Mouse (Mus musculus): ENCODE data around the gene St6galnac4. TPM values are rescaled to one million over a fixed set of nuclear protein-coding genes. Genes with fewer than 3 reads are reported as not detected.

Gene St6galnac4
- polyA plus RNA-seq, 1 experiment: 34.8 TPM

DNA sequence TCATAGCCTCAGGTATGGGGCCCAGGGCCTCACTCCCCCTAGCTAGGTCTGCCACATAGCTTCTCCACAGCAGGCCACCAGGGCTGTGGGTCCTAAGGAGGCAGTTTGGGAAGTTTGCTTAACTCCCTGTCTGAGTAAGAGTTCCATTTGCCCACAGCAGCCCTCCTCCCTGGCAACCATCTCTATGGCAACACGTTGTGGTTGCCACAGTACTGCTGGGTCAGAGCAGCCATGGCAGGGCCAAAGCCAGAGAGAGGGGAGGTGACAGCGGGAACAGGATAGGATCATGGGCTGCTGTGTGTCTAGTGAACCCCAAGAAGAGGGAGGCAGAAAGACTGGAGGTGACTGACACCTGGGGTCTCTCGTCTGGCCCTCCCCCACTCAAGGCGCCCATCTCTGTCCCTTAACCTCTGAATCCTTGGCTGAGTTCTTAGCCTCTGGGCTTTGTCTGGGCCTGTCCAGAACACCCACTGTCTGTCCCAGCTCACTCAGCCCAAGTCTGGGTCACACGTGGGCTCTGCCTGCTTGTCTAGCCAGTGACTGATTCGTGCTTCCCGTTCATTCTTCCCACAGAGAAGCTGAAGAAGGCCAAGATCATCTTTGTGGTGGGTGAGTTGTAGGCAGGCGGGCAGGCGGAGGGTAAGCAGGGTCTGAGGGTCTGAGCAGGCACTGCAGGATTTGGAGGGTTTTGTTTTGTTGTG lies 42.5 kb downstream of the St6galnac4 start:
- Histone ChIP-seq H3K4me3 (ENCODE audit: insufficient read depth, low read length) (peak overlapping the region; percentile 64; the same call in 1 of the 2 replicates), H3K4me1 (ENCODE audit: control insufficient read depth, insufficient read depth, low read length) (peaks cover 10% of the 10 kb centered on the region), H3K27ac (ENCODE audit: insufficient read depth, low read length) (no peak overlapping the region)
- TF ChIP-seq CTCF (IDR thresholded peaks at IDR 0.05; ENCODE audit: extremely low read depth, insufficient read depth, low read length) (no peak), POLR2A (IDR thresholded peaks at IDR 0.05; ENCODE audit: extremely low read depth, insufficient read depth, low read length) (no peak)

DNA sequence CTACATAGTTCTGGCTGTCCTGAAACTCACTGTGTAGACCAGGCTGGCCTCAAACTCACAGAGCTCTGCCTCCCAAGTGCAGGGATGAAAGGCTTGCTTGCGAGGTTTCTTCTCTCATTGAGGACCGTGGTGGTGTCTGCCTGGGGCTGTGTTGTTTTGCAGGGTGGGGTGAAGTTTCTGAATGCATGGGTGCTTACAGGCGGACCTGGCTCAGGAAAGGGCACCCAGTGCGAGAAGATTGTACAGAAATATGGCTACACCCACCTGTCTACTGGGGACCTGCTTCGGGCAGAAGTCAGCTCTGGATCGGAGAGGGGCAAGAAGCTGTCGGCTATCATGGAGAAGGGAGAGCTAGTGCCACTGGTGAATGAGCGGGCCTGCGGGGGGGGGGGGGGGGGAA lies 43.1 kb downstream of the St6galnac4 start:
- Histone ChIP-seq H3K4me1 (ENCODE audit: control insufficient read depth, insufficient read depth, low read length) (peaks cover 10% of the 10 kb centered on the region), H3K27ac (ENCODE audit: insufficient read depth, low read length) (no peak overlapping the region), H3K4me3 (ENCODE audit: insufficient read depth, low read length) (no peak overlapping the region)
- no peak for TF ChIP-seq CTCF (IDR thresholded peaks at IDR 0.05; ENCODE audit: extremely low read depth, insufficient read depth, low read length)
- no peak for TF ChIP-seq POLR2A (IDR thresholded peaks at IDR 0.05; ENCODE audit: extremely low read depth, insufficient read depth, low read length)

DNA sequence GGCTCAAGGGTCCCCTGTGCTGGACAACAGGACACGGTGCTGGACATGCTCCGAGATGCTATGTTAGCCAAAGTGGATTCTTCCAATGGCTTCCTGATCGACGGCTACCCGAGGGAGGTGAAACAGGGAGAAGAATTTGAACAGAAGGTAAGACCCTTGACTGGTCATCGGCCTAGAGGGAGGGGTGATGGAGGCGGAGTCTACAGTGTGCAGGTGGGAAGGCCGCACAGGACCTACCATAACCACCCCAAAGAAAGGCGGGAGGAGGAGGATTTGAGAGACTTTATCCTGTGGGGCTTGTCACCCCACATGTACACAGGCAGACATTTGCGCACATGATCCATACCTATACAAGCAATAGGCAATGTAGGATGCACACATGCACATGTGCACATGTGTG lies 44.2 kb downstream of the St6galnac4 start:
- H3K27ac ChIP-seq (ENCODE audit: insufficient read depth, low read length): no peak overlapping the region
- peaks cover 10% of the 10 kb centered on the region for H3K4me1 ChIP-seq (ENCODE audit: control insufficient read depth, insufficient read depth, low read length)
- H3K4me3 ChIP-seq (ENCODE audit: insufficient read depth, low read length): no peak overlapping the region
- TF ChIP-seq CTCF (IDR thresholded peaks at IDR 0.05; ENCODE audit: extremely low read depth, insufficient read depth, low read length): no peak
- no peak for TF ChIP-seq POLR2A (IDR thresholded peaks at IDR 0.05; ENCODE audit: extremely low read depth, insufficient read depth, low read length)

DNA sequence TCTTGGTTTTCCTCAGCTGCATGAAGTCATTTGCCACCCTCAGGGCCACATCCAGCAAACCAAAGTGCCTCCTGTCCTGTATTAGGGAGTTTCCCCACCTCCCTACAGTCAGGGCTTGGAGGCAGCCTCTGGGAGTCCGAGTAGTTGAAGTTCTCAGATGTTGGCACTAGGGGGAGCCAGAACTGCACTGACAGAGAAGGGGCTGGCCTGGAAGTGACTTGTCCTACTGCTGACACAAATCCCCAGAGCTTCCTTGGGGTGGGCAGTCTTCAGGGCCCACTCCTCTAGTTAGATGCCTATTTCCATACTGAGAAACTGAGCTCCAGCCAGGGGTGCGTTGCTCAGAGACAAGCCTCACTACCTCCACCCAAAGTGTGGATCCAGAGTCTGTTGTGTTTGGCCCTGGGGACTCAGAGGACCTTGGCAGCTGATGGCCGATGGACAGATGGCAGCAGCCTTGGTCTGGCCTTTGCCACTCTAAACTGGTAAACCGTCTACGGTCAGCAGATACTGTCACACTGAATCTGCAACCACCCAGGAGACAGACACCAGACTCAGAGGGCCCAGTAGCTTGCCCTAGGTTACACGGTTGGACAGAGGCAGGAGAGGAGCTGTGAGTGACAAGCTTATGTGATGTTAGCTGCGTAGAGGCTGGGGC lies 45.0 kb downstream of the St6galnac4 start:
- no peak overlapping the region for H3K27ac ChIP-seq (ENCODE audit: insufficient read depth, low read length)
- TF ChIP-seq POLR2A (IDR thresholded peaks at IDR 0.05; ENCODE audit: extremely low read depth, insufficient read depth, low read length): no peak
- TF ChIP-seq CTCF (IDR thresholded peaks at IDR 0.05; ENCODE audit: extremely low read depth, insufficient read depth, low read length): peak; percentile 93
- peaks cover 7% of the 10 kb centered on the region for H3K4me1 ChIP-seq (ENCODE audit: control insufficient read depth, insufficient read depth, low read length)

DNA sequence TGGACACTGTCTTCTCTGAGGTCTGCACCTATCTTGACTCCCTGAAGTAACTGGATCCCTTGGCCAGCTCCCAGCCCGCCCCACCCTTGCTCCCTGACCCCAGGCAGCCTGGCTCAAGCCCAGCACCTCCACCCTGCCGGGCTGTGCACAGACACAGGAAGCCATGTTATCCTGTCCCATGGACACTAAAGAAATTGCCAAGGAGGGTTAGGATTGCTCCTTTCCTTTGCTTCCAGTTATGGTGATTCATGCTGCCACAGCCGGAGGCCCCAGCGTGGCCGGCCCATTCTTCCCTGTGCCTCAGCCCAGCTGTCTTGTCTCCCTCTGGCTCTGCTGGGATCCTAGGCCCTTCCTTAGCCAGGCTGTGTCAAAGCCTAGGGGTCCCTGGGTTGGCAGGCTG lies 46.8 kb downstream of the St6galnac4 start:
- H3K4me1 ChIP-seq (ENCODE audit: control insufficient read depth, insufficient read depth, low read length): peaks cover 2% of the 10 kb centered on the region
- TF ChIP-seq CTCF (IDR thresholded peaks at IDR 0.05; ENCODE audit: extremely low read depth, insufficient read depth, low read length) (no peak), POLR2A (IDR thresholded peaks at IDR 0.05; ENCODE audit: extremely low read depth, insufficient read depth, low read length) (no peak)
- no peak overlapping the region for H3K27ac ChIP-seq (ENCODE audit: insufficient read depth, low read length)
- no peak overlapping the region for H3K4me3 ChIP-seq (ENCODE audit: insufficient read depth, low read length)

More for the DNA sequence above, 45.0 kb downstream of the St6galnac4 start:
- no peak overlapping the region for H3K4me3 ChIP-seq (ENCODE audit: insufficient read depth, low read length)

DNA sequence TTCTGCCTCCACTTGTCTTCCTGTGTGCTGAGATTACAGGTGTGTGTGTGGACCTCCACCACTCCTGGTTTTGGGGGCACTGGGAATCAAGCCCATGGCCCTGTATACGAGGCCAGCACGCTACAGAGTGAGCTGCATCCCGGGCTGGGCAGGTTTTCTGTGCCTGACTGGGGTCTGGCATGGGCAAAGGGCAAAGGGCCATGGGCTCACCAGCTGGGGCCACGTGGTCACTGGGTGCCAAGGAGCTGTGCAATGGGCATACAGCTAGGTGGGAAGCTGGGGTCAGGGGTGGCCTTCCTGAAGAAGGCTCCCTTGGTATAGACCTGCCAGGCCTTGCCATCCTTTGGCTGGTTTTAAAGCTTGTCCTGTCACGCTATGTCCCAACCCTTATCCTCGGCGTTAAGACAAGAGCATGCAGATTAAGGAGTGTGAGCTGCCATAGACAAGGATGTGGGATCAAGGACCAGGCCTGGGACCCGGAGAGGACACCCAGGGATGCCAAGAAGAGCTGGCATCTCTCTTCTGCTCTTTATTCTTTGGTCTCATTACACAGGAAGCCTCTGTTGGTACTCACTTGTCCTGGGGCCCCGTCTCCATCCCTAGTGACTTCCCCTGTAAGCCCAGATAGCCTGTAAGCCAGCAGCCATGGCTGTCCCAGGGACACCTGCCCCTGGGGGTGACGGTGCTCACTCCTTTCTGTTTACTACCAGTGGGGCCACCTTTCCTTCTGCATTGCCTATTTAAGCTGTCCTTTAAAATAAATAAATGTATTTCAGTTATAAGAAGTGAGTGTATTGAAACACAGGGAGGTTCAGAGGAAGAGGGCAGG lies 47.6 kb downstream of the St6galnac4 start:
- TF ChIP-seq CTCF (IDR thresholded peaks at IDR 0.05; ENCODE audit: extremely low read depth, insufficient read depth, low read length) (no peak), POLR2A (IDR thresholded peaks at IDR 0.05; ENCODE audit: extremely low read depth, insufficient read depth, low read length) (no peak)
- Histone ChIP-seq H3K4me3 (ENCODE audit: insufficient read depth, low read length) (no peak overlapping the region), H3K4me1 (ENCODE audit: control insufficient read depth, insufficient read depth, low read length) (no peaks in the 10 kb centered on the region), H3K27ac (ENCODE audit: insufficient read depth, low read length) (no peak overlapping the region)

DNA sequence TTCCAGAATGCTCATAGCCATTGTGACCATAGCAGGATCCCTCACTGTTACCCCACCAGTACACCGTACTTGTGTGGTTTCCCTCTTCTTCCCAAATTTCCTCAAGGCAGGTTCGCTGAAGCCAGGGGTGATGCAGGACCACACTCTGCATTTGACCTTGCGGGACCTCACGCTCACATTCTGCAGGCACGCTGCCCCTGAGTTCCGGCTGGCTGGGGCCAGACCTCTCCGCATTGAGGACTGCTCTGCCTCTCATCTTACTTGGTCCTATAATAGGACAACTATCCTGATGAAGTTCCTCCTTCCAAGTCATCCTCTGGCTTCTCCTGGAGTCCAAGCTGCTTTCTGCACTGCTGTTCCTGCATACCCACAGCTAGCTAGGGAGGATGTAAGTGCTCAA lies 49.7 kb downstream of the St6galnac4 start:
- TF ChIP-seq CTCF (IDR thresholded peaks at IDR 0.05; ENCODE audit: extremely low read depth, insufficient read depth, low read length) (no peak), POLR2A (IDR thresholded peaks at IDR 0.05; ENCODE audit: extremely low read depth, insufficient read depth, low read length) (no peak)
- no peak overlapping the region for H3K27ac ChIP-seq (ENCODE audit: insufficient read depth, low read length)
- H3K4me1 ChIP-seq (ENCODE audit: control insufficient read depth, insufficient read depth, low read length): no peaks in the 10 kb centered on the region
- no peak overlapping the region for H3K4me3 ChIP-seq (ENCODE audit: insufficient read depth, low read length)

DNA sequence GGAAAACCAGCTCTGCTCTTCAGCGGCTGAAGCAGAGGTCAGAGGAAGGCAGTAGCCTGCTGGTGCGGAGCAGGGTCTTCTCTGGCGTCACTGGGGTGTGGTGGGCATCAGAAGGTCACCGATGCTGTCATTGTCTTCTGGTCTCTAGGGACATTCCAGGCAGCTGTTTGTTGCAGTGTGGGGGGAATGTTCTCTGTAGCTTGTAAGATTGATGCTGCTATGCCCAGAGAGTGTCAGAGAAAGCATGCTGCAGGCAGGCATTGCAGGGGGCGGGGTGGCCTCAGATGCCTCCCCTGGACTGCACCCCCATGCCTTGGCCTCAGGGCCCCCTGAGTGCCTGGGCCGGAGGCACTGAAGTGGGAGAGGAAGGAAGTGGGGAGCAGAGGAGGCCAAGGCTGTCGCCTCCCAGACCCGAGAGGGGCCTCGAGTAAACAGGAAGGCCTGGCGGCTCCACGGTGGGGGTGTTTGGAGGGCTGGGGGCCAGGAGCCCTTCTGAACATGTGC lies 50.9 kb downstream of the St6galnac4 start:
- Histone ChIP-seq H3K4me1 (ENCODE audit: control insufficient read depth, insufficient read depth, low read length) (no peaks in the 10 kb centered on the region), H3K4me3 (ENCODE audit: insufficient read depth, low read length) (no peak overlapping the region), H3K27ac (ENCODE audit: insufficient read depth, low read length) (no peak overlapping the region)
- no peak for TF ChIP-seq CTCF (IDR thresholded peaks at IDR 0.05; ENCODE audit: extremely low read depth, insufficient read depth, low read length)

DNA sequence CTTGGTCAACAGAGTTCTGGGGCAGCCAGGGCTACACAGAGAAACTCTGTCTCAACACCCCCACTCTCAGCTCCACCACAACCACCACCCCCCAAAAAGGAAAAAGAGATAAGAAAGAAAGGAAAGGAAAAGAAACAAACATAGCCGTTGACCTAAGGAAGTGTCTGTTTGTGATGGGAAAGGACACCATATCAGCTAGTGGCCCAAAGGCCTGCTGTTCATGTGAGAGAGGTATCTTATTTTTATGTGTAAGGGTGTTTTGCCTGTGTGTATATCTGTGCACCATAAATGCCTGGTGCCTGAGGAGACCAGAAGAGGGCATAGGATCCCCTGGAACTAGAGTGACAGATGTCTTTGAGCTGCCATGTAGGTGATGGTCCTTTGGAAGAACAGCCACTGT lies 52.7 kb downstream of the St6galnac4 start:
- H3K4me1 ChIP-seq (ENCODE audit: control insufficient read depth, insufficient read depth, low read length): no peaks in the 10 kb centered on the region
- H3K4me3 ChIP-seq (ENCODE audit: insufficient read depth, low read length): no peak overlapping the region
- no peak overlapping the region for H3K27ac ChIP-seq (ENCODE audit: insufficient read depth, low read length)
- TF ChIP-seq POLR2A (IDR thresholded peaks at IDR 0.05; ENCODE audit: extremely low read depth, insufficient read depth, low read length): no peak

Data from cortical plate, adult 2 months (tissue).